Mouse (Mus musculus) lung, embryonic 14.5 days (tissue): Measurements from ENCODE around the gene Slc24a4. TPM values are rescaled to one million over a fixed set of nuclear protein-coding genes. Genes with fewer than 3 reads are reported as not detected.

Experiments
- ATAC-seq: fragments of 200-750 bp; cut with Nextera tagmentation; 2 replicates; pipeline ENCODE4 v1.8.0; 2017; ENCODE audit warnings: mild to moderate bottlenecking, moderate TSS enrichment, moderate library complexity; ENCODE audit not compliant: insufficient read depth
- DNase-seq: peaks from one replicate; pipeline ENCODE4 v3.0.0-alpha.2; 2015
- H3K27ac ChIP-seq: fragments of 300-500 bp; sonication (generic); 2 replicates; pipeline ENCODE4 v1.5.1; 2014; ENCODE audit warnings: low read depth, mild to moderate bottlenecking, moderate library complexity
- H3K27me3 ChIP-seq: fragments of 300-500 bp; sonication (generic); 2 replicates; pipeline ENCODE4 v1.6.1; 2014; ENCODE audit warnings: low read length, control low read depth; ENCODE audit not compliant: insufficient read depth
- H3K36me3 ChIP-seq: fragments of 300-500 bp; sonication (generic); 2 replicates; pipeline ENCODE4 v1.6.1; 2014; ENCODE audit warnings: control low read depth; ENCODE audit not compliant: insufficient read depth
- H3K4me1 ChIP-seq: fragments of 300-500 bp; sonication (generic); 2 replicates; pipeline ENCODE4 v1.6.1; 2014; ENCODE audit warnings: antibody characterized with exemption, control low read depth; ENCODE audit not compliant: insufficient read depth
- H3K4me2 ChIP-seq: fragments of 300-500 bp; sonication (generic); 2 replicates; pipeline ENCODE4 v1.6.1; 2014; ENCODE audit warnings: mild to moderate bottlenecking
- H3K4me3 ChIP-seq: fragments of 300-500 bp; sonication (generic); 2 replicates; pipeline ENCODE4 v1.5.1; 2014; ENCODE audit warnings: low read depth, low read length
- H3K9ac ChIP-seq: fragments of 300-500 bp; sonication (generic); 2 replicates; pipeline ENCODE4 v1.6.1; 2014
- H3K9me3 ChIP-seq: fragments of 300-500 bp; sonication (generic); 2 replicates; pipeline ENCODE4 v1.6.1; 2016; ENCODE audit warnings: low read depth, low read length, control low read depth
- CTCF ChIP-seq: IDR thresholded peaks from 2 replicates; pipeline ENCODE4 v1.5.1; 2016; ENCODE audit warnings: antibody characterized with exemption, low read depth
- WGBS: fragments of 180-500 bp; shearing (Covaris S2); extraction: QIAGEN DNeasy Blood & Tissue Kit; methylation state at CpG from one replicate; pipeline ENCODE4 v1.1.7; 2014; 5-methylcytosine and 5-hydroxymethylcytosine counted together
- polyA plus RNA-seq: library from polyadenylated mRNA; unstranded; fragments of >200 nt; fragmentation: Nextera tagmentation; extraction: Ambion mirVana; gene quantifications from 2 replicates; pipeline ENCODE4 v1.2.1, GENCODE M21; 2014

Gene Slc24a4
- polyA plus RNA-seq, 1 experiment from 2014 or later: 0.89 TPM

DNA sequence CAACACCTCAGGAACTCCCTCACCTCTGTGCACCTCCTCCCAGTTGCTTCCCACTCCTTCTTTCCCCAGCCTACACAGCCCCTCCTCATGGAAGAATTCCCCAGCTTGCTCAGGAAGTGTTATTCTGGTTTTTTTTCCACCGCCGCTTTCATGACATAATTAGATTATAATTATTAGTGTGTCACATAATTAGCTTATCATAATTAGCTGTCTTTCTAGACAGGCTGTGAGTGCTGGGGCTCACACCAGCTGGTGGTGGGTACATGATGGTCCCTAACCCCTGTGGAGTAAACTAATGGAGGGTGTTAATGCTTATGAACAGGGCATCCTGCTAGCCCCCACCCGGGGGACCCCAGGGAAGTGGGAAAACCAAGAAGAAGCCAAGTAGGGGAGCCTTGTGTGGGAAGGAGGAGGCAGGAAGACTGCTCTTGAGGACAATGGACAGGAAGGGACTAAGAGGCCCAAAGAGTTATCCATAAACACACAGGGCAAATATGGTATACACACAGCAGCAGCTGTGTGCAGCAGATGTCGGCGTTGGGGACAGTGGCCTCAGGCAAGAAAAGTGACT lies 38.2 kb downstream of the Slc24a4 start:
- DNase-seq (peak; percentile 75), ATAC-seq (peak; percentile 89)
- WGBS: 22% methylated on average over 5 of the region's 5 CpGs
- no peak overlapping the region for H3K9ac ChIP-seq
- H3K27me3 ChIP-seq: no peaks in the 10 kb centered on the region
- H3K4me3 ChIP-seq: no peak overlapping the region
- peak overlapping the region; percentile 61 for H3K27ac ChIP-seq
- no peak for TF ChIP-seq CTCF
- no peaks in the 10 kb centered on the region for H3K36me3 ChIP-seq
- H3K9me3 ChIP-seq: no peaks in the 10 kb centered on the region
- H3K4me2 ChIP-seq: peak overlapping the region; percentile 15; the same call in 1 of the 2 replicates
- peaks cover 4% of the 10 kb centered on the region for H3K4me1 ChIP-seq

DNA sequence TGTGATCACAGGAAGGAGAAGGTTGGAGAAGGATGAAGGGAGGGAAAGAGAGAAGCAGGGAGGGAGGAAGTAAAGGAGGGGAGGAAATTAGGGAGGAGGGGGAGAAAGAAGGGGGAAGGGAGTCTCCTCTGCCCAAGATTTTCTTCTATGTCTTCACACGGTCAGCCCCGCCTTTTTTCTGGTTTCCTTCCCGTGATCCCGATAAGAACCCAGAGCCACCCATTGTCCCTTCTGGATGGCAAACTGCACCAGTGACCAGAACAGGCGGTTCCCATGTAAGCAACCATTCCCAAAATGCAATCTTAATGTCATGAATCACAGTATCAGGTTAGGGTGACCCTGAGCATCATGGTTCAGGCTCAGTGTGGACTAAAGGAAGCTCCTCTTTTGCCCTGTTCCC lies 38.8 kb downstream of the Slc24a4 start:
- no peak for TF ChIP-seq CTCF
- ATAC-seq (peak; percentile 28; the same call in 1 of the 2 replicates), DNase-seq (peak; percentile 58)
- H3K4me3 ChIP-seq: no peak overlapping the region
- H3K9ac ChIP-seq: no peak overlapping the region
- 48% methylated on average over 5 of the region's 5 CpGs for WGBS
- no peaks in the 10 kb centered on the region for H3K9me3 ChIP-seq
- H3K27me3 ChIP-seq: no peaks in the 10 kb centered on the region
- no peak overlapping the region for H3K4me2 ChIP-seq
- H3K4me1 ChIP-seq: peaks cover 4% of the 10 kb centered on the region
- no peaks in the 10 kb centered on the region for H3K36me3 ChIP-seq
- peak overlapping the region; percentile 61; the same call in 1 of the 2 replicates for H3K27ac ChIP-seq

DNA sequence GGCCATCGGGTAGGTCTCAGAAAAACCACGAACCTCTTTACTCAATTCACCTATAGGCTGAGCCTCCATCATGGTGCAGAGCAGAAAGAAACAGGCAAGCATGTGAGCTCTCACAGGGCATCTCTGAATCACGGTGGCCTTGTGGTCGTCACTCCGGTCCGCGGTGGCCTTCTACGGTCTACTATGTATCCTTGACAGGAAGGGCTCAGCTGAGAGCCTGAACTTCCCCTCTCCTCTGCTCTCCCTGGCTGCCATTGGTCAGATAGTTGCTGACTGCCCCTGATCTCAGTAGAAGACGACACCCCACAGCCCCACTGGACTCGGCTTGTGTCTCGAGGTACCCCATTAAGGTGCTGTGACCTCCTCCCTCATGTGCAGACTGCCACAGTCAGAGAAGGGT lies 44.2 kb downstream of the Slc24a4 start:
- H3K4me1 ChIP-seq: no peaks in the 10 kb centered on the region; the same call in 1 of the 2 replicates
- H3K27me3 ChIP-seq: no peaks in the 10 kb centered on the region
- H3K9me3 ChIP-seq: no peaks in the 10 kb centered on the region
- ATAC-seq: no peak
- no peak overlapping the region for H3K4me2 ChIP-seq
- H3K9ac ChIP-seq: no peak overlapping the region
- no peak for DNase-seq
- H3K36me3 ChIP-seq: no peaks in the 10 kb centered on the region
- TF ChIP-seq CTCF: no peak
- H3K4me3 ChIP-seq: no peak overlapping the region
- no peak overlapping the region for H3K27ac ChIP-seq
- WGBS: 84% methylated on average over 11 of the region's 11 CpGs

DNA sequence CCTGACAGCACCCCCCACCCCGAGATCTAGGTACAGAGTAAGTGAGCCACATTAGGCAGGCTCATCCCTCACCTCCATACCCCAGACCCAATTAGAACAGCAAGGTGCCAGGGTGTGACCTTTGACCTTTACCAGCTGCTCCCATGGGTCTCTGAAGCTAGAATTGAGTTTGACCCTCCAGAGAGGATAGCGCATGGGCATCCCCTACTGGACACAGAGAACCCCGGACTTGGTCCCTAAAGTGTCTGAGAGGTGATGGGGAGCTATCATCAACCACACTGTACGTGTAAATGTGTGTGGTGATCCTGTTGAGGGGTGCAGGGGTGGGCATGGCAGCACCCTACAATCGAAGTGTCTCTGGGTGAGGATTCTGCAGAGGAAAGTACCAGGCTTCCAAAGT lies 44.8 kb downstream of the Slc24a4 start:
- peak; percentile 40 for TF ChIP-seq CTCF
- no peak overlapping the region for H3K4me2 ChIP-seq
- H3K36me3 ChIP-seq: no peaks in the 10 kb centered on the region
- no peak overlapping the region for H3K4me3 ChIP-seq
- no peak for ATAC-seq
- 86% methylated on average over 5 of the region's 5 CpGs for WGBS
- H3K9ac ChIP-seq: no peak overlapping the region
- no peaks in the 10 kb centered on the region for H3K9me3 ChIP-seq
- DNase-seq: no peak
- no peaks in the 10 kb centered on the region for H3K4me1 ChIP-seq
- H3K27me3 ChIP-seq: no peaks in the 10 kb centered on the region
- H3K27ac ChIP-seq: no peak overlapping the region

DNA sequence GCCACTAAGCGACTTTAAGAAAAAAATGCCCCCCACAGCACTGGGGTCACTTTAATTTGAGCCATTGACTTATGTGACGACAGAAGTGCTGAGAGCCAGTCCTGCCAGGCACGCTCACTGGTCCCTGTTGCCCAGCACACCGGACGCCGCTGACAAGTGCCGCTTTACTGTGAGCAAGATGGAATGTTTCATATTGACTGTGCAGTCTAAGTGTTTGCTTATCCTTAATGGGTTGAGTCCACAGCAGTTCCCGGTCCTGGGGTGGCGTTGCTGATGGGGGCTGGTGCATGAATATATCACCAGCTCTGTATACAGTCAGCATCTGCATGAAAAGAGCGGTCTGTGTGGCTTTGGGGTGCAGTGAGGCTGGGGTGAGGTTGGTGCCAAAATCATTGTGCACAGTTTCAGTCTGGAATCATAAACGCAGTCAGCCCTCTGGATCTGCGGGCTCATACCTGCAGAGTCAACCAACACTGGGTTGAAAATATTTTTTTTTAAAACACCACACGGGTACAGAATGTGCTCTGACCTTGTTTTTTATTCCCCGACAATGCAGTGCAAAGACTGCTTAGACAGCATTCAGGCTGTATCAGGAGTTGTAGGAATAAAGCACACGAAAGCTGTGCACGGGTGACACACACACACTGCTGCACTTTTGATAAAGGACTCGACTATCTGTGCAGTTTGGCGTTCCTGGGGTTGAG lies 52.0 kb downstream of the Slc24a4 start:
- Histone ChIP-seq H3K9me3 (no peaks in the 10 kb centered on the region), H3K36me3 (no peaks in the 10 kb centered on the region), H3K4me2 (no peak overlapping the region), H3K4me3 (no peak overlapping the region), H3K9ac (no peak overlapping the region), H3K4me1 (no peaks in the 10 kb centered on the region), H3K27ac (no peak overlapping the region), H3K27me3 (no peaks in the 10 kb centered on the region)
- TF ChIP-seq CTCF: no peak
- ATAC-seq (peak; percentile 86), DNase-seq (peak; percentile 66)
- 51% methylated on average over 18 of the region's 18 CpGs for WGBS

DNA sequence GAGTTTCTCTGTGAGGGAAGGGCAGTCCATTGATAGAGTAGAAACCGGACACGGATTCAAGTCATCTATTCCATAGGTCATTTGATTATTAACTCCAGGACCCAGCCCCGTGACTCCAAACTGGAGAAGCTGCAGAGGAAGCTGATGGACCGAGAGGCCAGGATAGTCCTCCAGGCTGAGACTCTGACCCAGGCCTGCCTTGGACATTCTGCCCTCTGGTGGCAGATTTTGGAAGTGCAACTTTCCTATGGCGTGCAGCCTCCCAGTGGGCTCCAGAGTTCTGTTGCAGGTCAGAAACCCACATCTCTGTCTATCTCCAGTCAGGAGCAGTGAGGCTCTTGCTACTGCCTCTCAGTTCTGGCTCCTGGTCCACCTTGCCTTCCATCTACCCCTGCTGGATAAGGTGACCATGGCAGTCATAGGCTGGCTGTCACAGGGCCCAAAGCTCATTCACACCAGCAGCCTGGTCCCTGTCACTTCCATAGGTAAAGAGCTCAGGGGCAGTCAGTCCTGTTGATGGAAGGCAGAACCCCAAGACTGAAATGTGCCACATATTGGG lies 53.3 kb downstream of the Slc24a4 start:
- ATAC-seq (0 out of 2 replicates have a peak, but pooled peaks have one; percentile 29), DNase-seq (peak; percentile 88)
- Histone ChIP-seq H3K4me3 (no peak overlapping the region), H3K9ac (no peak overlapping the region), H3K36me3 (no peaks in the 10 kb centered on the region), H3K4me1 (no peaks in the 10 kb centered on the region), H3K27ac (no peak overlapping the region), H3K9me3 (no peaks in the 10 kb centered on the region), H3K27me3 (no peaks in the 10 kb centered on the region), H3K4me2 (no peak overlapping the region)
- peak; percentile 92 for TF ChIP-seq CTCF
- 32% methylated on average over 5 of the region's 5 CpGs for WGBS

DNA sequence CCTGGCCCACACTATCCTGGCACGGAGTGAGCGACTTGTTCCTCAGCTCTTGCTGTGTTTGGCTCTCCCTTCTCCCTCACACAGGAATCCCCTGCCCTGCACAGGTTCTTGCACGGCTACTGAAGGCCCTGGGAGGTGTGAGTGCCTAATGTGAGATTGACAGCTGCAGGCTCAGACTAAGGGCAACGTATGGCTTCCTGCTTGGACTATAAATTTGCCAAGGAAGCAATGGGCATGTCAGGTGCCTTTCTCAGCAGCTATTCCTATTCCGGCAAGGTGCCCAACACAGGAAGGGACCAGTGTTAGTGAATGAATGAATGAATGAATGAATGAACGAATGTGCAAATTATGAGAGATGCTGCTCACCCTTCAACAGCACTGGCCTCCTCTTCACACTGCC lies 54.1 kb downstream of the Slc24a4 start:
- H3K9me3 ChIP-seq: no peaks in the 10 kb centered on the region
- no peak overlapping the region for H3K4me2 ChIP-seq
- H3K9ac ChIP-seq: no peak overlapping the region
- 63% methylated on average over 6 of the region's 6 CpGs for WGBS
- ATAC-seq (no peak), DNase-seq (no peak)
- H3K36me3 ChIP-seq: no peaks in the 10 kb centered on the region
- no peaks in the 10 kb centered on the region for H3K4me1 ChIP-seq
- no peaks in the 10 kb centered on the region for H3K27me3 ChIP-seq
- H3K4me3 ChIP-seq: no peak overlapping the region
- no peak for TF ChIP-seq CTCF
- H3K27ac ChIP-seq: no peak overlapping the region
